In genomic region chr4:134395977-134396825, GRCm38 (mm10) we compare ENCODE assay signal across 8 mouse cellular contexts. TPM values are rescaled to one million over a fixed set of nuclear protein-coding genes. Genes with fewer than 3 reads are reported as not detected.
A peak's percentile ranks its signal among the peaks of the same experiment; 100 is the strongest.
DNase-seq lines count a peak whose midpoint lies in the region; ATAC-seq lines count a peak whose summit lies in the region.

Pafah2 (plus strand) TSS chr4:134396320.

- peak within 1 kb of the TSS; percentile 78 for H3K27ac ChIP-seq in intestine, embryonic 14.5 days (ENCODE audit: low read depth)

- no peaks in the 10 kb centered on the region for H3K36me3 ChIP-seq in intestine, embryonic 14.5 days (ENCODE audit: control insufficient read depth, insufficient read depth, low read length)

- H3K4me3 ChIP-seq in intestine, embryonic 14.5 days (ENCODE audit: low read depth, low read length), result peak within 1 kb of the TSS; percentile 49

- H3K9me3 ChIP-seq in intestine, embryonic 14.5 days (ENCODE audit: control insufficient read depth, low read length), result no peaks in the 10 kb centered on the region

- under 1% methylated on average over 31 of the region's 31 CpGs for WGBS in intestine, embryonic 14.5 days

- peaks cover 13% of the 10 kb centered on the region for H3K4me1 ChIP-seq in intestine, embryonic 14.5 days (replicated peaks; ENCODE audit: control insufficient read depth, insufficient read depth, low read length)

- peak within 1 kb of the TSS; percentile 54 for H3K9ac ChIP-seq in intestine, embryonic 14.5 days (ENCODE audit: low read length)

- peak within 1 kb of the TSS; percentile 77 for H3K4me2 ChIP-seq in intestine, embryonic 14.5 days (ENCODE audit: low read length)

- intact Hi-C loops in left cerebral cortex, postnatal 14 days (cut with DNase I), result loop anchor here (1.0 to 5.0 kb wide), 3 partner anchors 51 to 82 kb away; partner anchors contain the start of gene Stmn1

- ATAC-seq in intestine, embryonic 14.5 days (replicated peaks; ENCODE audit: low FRiP score, low TSS enrichment, low read depth), result peak; percentile 93

- peak; percentile 84 to 86 for DNase-seq in adrenal gland, adult 18-20 months (ENCODE audit: low spot score in 2 of 2)
- DNase-seq in embryo, embryonic 11 days, result peak; percentile 99
- peak; percentile 91 for DNase-seq in gastrocnemius, postnatal 25 days
- DNase-seq in intestine, embryonic 14.5 days (ENCODE audit: low spot score), result peak; percentile 95
- DNase-seq in left cerebral cortex, postnatal 14 days (ENCODE audit: low spot score in 2 of 2), result peak; percentile 96 to 99
- DNase-seq in mesoderm, embryonic 11.5 days (ENCODE audit: low read depth, low spot score), result peak; percentile 99
- peak; percentile 94 to 97 for DNase-seq in right cerebral cortex, postnatal 36 days (ENCODE audit: low spot score in 2 of 2)
- DNase-seq in yolk sac, embryonic 10.5 days (ENCODE audit: low spot score), result peak; percentile 93

- H3K27me3 ChIP-seq in intestine, embryonic 14.5 days (replicated peaks; ENCODE audit: control insufficient read depth, insufficient read depth, low read length), result no peaks in the 10 kb centered on the region

RNA-seq across cellular contexts. Expression of gene Pafah2, which starts in this region (rescaled TPM):
- total RNA-seq in adrenal gland, adult 18-20 months (2021), result 10 to 100 TPM; 15.2 to 17.8 TPM
- total RNA-seq in gastrocnemius, postnatal 25 days (2021), result 1 to 10 TPM; 3.2 TPM
- polyA plus RNA-seq in intestine, embryonic 14.5 days (2014; fragmentation: Nextera tagmentation; extraction: Ambion mirVana), result 28.4 and 32.5 TPM in 2 replicates
- total RNA-seq in left cerebral cortex, postnatal 14 days (2021), result 10 to 100 TPM; 10.9 to 12.3 TPM

Comparison
In these comparisons a context has a peak if more than half of its experiments do, and no peak if none do; other contexts are left out.
1. Peak in every context shown above with its lines: DNase-seq, ATAC-seq, H3K4me3 ChIP-seq and H3K27ac ChIP-seq.